Mouse (Mus musculus) lung, postnatal 0 days (tissue): Measurements from ENCODE around the gene Abcc5. TPM values are rescaled to one million over a fixed set of nuclear protein-coding genes. Genes with fewer than 3 reads are reported as not detected.

ENCODE experiments used
- ATAC-seq: fragments of 200-750 bp; cut with Nextera tagmentation; 2 replicates; pipeline ENCODE4 v1.8.0; 2017; ENCODE audit warnings: moderate library complexity
- DNase-seq: peaks from one replicate; pipeline ENCODE4 v3.0.0-alpha.2; 2016; ENCODE audit warnings: low spot score
- H3K27ac ChIP-seq: fragments of 300-500 bp; sonication (generic); 2 replicates; pipeline ENCODE4 v1.5.1; 2014; ENCODE audit warnings: antibody characterized with exemption, mild to moderate bottlenecking, low read length, mixed read lengths
- H3K27me3 ChIP-seq: fragments of 300-500 bp; sonication (generic); replicated peaks from 2 replicates; pipeline ENCODE4 v1.6.1; 2014; ENCODE audit warnings: low read length, mixed read lengths; ENCODE audit not compliant: insufficient read depth
- H3K36me3 ChIP-seq: fragments of 300-500 bp; sonication (generic); 2 replicates; pipeline ENCODE4 v1.6.1; 2014; ENCODE audit warnings: low read length, mixed read lengths; ENCODE audit not compliant: insufficient read depth
- H3K4me1 ChIP-seq: fragments of 300-500 bp; sonication (generic); 2 replicates; pipeline ENCODE4 v1.6.1; 2014; ENCODE audit warnings: antibody characterized with exemption, low read depth, low read length, mixed read lengths; ENCODE audit not compliant: insufficient read depth
- H3K4me2 ChIP-seq: fragments of 300-500 bp; sonication (generic); replicated peaks from 2 replicates; pipeline ENCODE4 v1.6.1; 2014; ENCODE audit warnings: low read depth, mild to moderate bottlenecking, low read length, moderate library complexity, mixed read lengths
- H3K4me3 ChIP-seq: fragments of 300-500 bp; sonication (generic); 2 replicates; pipeline ENCODE4 v1.5.1; 2014; ENCODE audit warnings: low read depth, low read length
- H3K9ac ChIP-seq: fragments of 300-500 bp; sonication (generic); replicated peaks from 2 replicates; pipeline ENCODE4 v1.6.1; 2014; ENCODE audit warnings: low read depth, mild to moderate bottlenecking
- H3K9me3 ChIP-seq: fragments of 300-500 bp; sonication (generic); 2 replicates; pipeline ENCODE4 v1.6.1; 2016; ENCODE audit warnings: low read length, mixed read lengths
- CTCF ChIP-seq: IDR thresholded peaks from 2 replicates; pipeline ENCODE4 v1.5.1; 2016; ENCODE audit warnings: antibody characterized with exemption, mild to moderate bottlenecking
- EP300 ChIP-seq: IDR thresholded peaks from 2 replicates; pipeline ENCODE4 v1.6.1; 2016; ENCODE audit warnings: antibody characterized with exemption, mild to moderate bottlenecking, control low read depth
- WGBS: fragments of 180-500 bp; shearing (Covaris S2); extraction: QIAGEN DNeasy Blood & Tissue Kit; methylation state at CpG from one replicate; pipeline ENCODE4 v1.1.7; 2014; 5-methylcytosine and 5-hydroxymethylcytosine counted together
- polyA plus RNA-seq: library from polyadenylated mRNA; unstranded; fragments of >200 nt; fragmentation: Nextera tagmentation; extraction: Ambion mirVana; gene quantifications from 2 replicates; pipeline ENCODE4 v1.2.1, GENCODE M21; 2015

Gene Abcc5
- polyA plus RNA-seq: 57.4 and 71.6 TPM in 2 replicates

DNA sequence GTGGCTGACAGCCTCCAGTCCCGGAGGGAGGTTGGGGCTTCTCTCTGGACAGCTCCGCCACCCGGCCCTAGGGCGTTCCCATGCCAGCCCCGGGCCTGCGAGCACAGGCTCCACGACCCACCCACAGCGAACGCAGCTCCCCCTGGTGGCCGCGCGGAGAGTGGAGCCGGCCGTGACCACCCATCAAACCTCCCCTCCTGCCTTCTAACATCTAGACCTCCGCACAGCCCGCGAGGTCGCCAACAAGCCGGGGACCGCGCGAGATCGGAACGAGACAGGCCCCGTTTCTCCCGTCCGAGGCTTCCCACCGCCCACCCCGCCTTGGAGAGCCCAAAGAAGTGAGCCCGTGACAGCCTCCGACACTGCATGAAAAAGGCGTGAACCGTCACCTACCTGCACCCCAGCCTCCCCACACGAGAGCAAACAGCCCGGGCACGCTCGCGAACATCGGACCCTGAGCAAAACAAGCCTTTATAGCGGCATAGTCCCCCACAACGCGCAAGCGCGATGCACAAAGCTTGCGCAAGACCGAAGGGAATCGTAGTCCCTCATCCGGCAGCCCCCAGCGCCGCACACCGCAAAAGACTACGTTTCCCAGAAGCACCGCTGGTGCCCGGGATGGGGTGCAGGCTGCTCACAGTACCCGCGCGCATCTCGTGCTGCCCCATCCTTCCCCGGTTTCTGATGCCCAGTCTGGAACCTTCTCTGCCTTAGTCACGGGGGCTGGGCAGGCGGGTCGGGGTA lies at the start of gene Abcc5:
Gene Abcc5 (minus strand): TSS at position 540 of the 744 bp plus-strand sequence.
- ATAC-seq (peak; percentile 97), DNase-seq (peak; percentile 96)
- Histone ChIP-seq H3K4me2 (peak within 1 kb of the TSS; percentile 73), H3K27ac (peak within 1 kb of the TSS; percentile 80), H3K9ac (peak within 1 kb of the TSS; percentile 63), H3K27me3 (no peaks in the 10 kb centered on the region), H3K4me3 (peak within 1 kb of the TSS; percentile 83), H3K36me3 (0 out of 2 replicates have a peak, but pooled peaks cover 7% of the 10 kb centered on the region), H3K4me1 (peaks cover 17% of the 10 kb centered on the region), H3K9me3 (no peaks in the 10 kb centered on the region)
- peak; percentile 96 for TF ChIP-seq CTCF
- TF ChIP-seq EP300: no peak
- WGBS: under 1% methylated on average over 61 of the region's 62 CpGs

- no peaks in the 10 kb centered on the region for H3K9me3 ChIP-seq
- TF ChIP-seq CTCF (no peak), EP300 (no peak)
- DNase-seq (peak; percentile 33), ATAC-seq (peak; percentile 34; the same call in 1 of the 2 replicates)
- 45% methylated on average over 1 of the region's 1 CpGs for WGBS
- H3K27me3 ChIP-seq: no peaks in the 10 kb centered on the region
- H3K4me3 ChIP-seq: no peak overlapping the region
- no peaks in the 10 kb centered on the region for H3K4me1 ChIP-seq
- H3K9ac ChIP-seq: no peak overlapping the region
- H3K4me2 ChIP-seq: no peak overlapping the region
- no peaks in the 10 kb centered on the region for H3K36me3 ChIP-seq
- H3K27ac ChIP-seq: no peak overlapping the region
Observed at GRCm38 (mm10) chr16:20475335-20475734, 49.1 kb upstream of the Abcc5 start.

DNA sequence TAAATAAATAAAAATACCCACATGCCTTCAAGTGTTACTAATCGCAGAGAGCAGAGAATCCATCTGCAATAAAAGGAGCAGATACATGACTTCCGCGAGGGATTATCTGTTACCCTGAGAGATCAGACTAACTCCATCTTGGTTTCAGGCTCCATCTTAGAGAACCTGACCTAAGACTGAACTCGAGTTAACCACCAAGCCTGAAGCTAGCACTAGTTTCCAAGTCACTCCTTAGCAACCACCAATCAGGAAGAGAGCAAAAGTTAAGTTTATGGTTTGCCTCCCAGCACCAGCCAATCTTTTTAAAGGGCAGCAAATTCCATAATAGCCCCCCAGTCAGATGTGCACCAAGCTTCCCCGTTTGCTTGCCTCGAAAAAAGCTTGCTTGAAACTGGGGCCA lies 48.6 kb upstream of the Abcc5 start:
- Histone ChIP-seq H3K4me2 (no peak overlapping the region), H3K27me3 (no peaks in the 10 kb centered on the region), H3K9me3 (no peaks in the 10 kb centered on the region), H3K9ac (no peak overlapping the region), H3K4me3 (no peak overlapping the region), H3K36me3 (no peaks in the 10 kb centered on the region), H3K27ac (no peak overlapping the region), H3K4me1 (no peaks in the 10 kb centered on the region)
- TF ChIP-seq CTCF: no peak
- TF ChIP-seq EP300: no peak
- 71% methylated on average over 6 of the region's 6 CpGs for WGBS
- no peak for ATAC-seq
- DNase-seq: no peak

- H3K27me3 ChIP-seq: no peaks in the 10 kb centered on the region
- DNase-seq: no peak
- no peak overlapping the region for H3K9ac ChIP-seq
- no peak overlapping the region for H3K27ac ChIP-seq
- ATAC-seq: no peak
- no peak overlapping the region for H3K4me2 ChIP-seq
- H3K9me3 ChIP-seq: no peaks in the 10 kb centered on the region
- H3K4me1 ChIP-seq: no peaks in the 10 kb centered on the region
- TF ChIP-seq CTCF (no peak), EP300 (no peak)
- 73% methylated on average over 8 of the region's 8 CpGs for WGBS
- H3K4me3 ChIP-seq: no peak overlapping the region
- no peaks in the 10 kb centered on the region for H3K36me3 ChIP-seq
Observed at GRCm38 (mm10) chr16:20474211-20474610, 48.0 kb upstream of the Abcc5 start.

DNA sequence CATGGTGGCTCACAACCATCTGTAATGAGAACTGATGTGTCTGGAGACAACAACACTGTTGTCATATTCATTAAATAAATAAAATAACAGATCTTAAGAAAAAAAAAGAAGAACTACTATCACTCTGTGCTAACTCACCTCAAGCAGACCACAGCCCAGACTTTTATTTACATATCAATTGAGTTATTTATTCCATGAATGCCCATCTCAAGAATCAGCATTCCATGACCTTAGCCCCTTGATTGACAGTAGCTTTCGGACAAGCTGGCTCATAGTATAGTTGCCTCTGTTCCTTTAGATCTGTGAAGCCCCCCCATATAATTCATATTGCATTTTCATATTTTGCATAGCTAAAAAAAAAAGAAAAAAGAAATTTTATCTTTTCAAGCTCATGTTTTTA lies 47.6 kb upstream of the Abcc5 start:
- no peak for ATAC-seq
- H3K4me3 ChIP-seq: no peak overlapping the region
- 86% methylated on average over 1 of the region's 1 CpGs for WGBS

DNA sequence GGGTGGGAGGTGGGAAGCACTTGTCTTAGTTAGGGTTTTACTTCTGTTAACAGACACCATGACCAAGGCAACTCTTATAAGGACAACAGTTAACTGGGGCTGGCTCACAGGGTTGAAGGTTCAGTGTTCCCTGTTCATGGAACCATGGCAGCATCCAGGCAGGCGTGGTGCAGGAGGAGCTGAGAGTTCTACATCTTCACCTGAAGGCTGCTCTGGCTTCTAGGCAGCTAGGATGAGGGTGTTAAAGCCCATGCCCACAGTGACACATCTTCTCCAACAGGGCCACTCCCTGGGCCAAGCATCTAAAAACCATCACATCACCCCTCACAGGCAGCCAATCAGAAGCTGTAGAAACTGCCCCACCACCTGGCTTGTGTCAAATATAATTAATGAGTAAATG lies 45.5 kb upstream of the Abcc5 start:
- no peak overlapping the region for H3K27ac ChIP-seq
- DNase-seq (no peak), ATAC-seq (no peak)
- H3K9me3 ChIP-seq: no peaks in the 10 kb centered on the region
- H3K27me3 ChIP-seq: no peaks in the 10 kb centered on the region
- H3K9ac ChIP-seq: no peak overlapping the region
- no peak overlapping the region for H3K4me2 ChIP-seq
- H3K36me3 ChIP-seq: no peaks in the 10 kb centered on the region
- TF ChIP-seq EP300: no peak
- TF ChIP-seq CTCF: no peak
- 73% methylated on average over 1 of the region's 1 CpGs for WGBS
- no peaks in the 10 kb centered on the region for H3K4me1 ChIP-seq
- H3K4me3 ChIP-seq: no peak overlapping the region

More for the DNA sequence above, 47.6 kb upstream of the Abcc5 start:
- TF ChIP-seq CTCF: no peak
- TF ChIP-seq EP300: no peak
- Histone ChIP-seq H3K27me3 (no peaks in the 10 kb centered on the region), H3K36me3 (no peaks in the 10 kb centered on the region), H3K27ac (no peak overlapping the region), H3K4me2 (no peak overlapping the region), H3K4me1 (no peaks in the 10 kb centered on the region), H3K9me3 (no peaks in the 10 kb centered on the region), H3K9ac (no peak overlapping the region)
- DNase-seq: no peak
